Mouse (Mus musculus): Measurements from ENCODE around the gene Mrgprd. TPM values are rescaled to one million over a fixed set of nuclear protein-coding genes. Genes with fewer than 3 reads are reported as not detected.

Mrgprd gene
- polyA plus RNA-seq, 1 experiment from 2014 or later = not detected

GRCm38 (mm10) chr7:145308061-145308675 is 6.5 kb upstream of the Mrgprd start:
- WGBS = 78% methylated on average over 30 of the region's 30 CpGs
- H3K9me3 ChIP-seq = no peaks in the 10 kb centered on the region
- ATAC-seq (ENCODE audit: insufficient number of reproducible peaks, insufficient read depth, low FRiP score, low TSS enrichment) = no peak
- H3K27me3 ChIP-seq = no peaks in the 10 kb centered on the region
- no peak overlapping the region for H3K4me3 ChIP-seq
- H3K4me2 ChIP-seq (replicated peaks) = no peak overlapping the region
- no peak overlapping the region for H3K27ac ChIP-seq
- H3K4me1 ChIP-seq = no peaks in the 10 kb centered on the region
- H3K9ac ChIP-seq = no peak overlapping the region
- H3K36me3 ChIP-seq = no peaks in the 10 kb centered on the region

- no peak for ATAC-seq (ENCODE audit: insufficient number of reproducible peaks, insufficient read depth, low FRiP score, low TSS enrichment)
- WGBS = 78% methylated on average over 4 of the region's 4 CpGs
- no peaks in the 10 kb centered on the region for H3K9me3 ChIP-seq
- no peak overlapping the region for H3K9ac ChIP-seq
- H3K27me3 ChIP-seq = no peaks in the 10 kb centered on the region
- no peak overlapping the region for H3K27ac ChIP-seq
- no peaks in the 10 kb centered on the region for H3K36me3 ChIP-seq
- H3K4me1 ChIP-seq = no peaks in the 10 kb centered on the region
- no peak overlapping the region for H3K4me3 ChIP-seq
- no peak overlapping the region for H3K4me2 ChIP-seq (replicated peaks)
These were observed 5.8 kb upstream of the Mrgprd start for GRCm38 (mm10) chr7:145308866-145309265.

DNA sequence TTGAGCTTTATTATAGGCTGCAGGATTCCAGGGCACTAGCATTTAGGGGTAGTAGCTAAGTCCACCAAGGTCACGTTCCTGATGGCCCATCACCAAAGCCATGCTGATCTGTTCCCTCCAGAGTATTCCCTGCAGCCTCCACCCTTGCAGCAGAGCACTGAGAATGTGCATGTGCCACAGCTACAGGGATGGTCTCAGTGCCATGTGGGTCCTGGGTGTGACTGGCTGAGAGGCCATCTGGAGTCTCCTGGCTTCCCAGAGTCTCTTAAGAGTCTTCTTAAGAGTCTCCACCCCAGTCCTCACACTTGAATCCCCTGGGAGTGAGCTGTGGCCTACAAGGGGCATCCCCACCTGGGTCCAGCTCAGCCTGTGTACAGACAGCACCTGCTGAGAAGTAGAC is 4.8 kb upstream of the Mrgprd start:
- no peaks in the 10 kb centered on the region for H3K36me3 ChIP-seq
- no peak overlapping the region for H3K4me2 ChIP-seq (replicated peaks)
- WGBS = 62% methylated on average over 1 of the region's 1 CpGs
- H3K4me3 ChIP-seq = no peak overlapping the region
- H3K9me3 ChIP-seq = no peaks in the 10 kb centered on the region
- no peak overlapping the region for H3K9ac ChIP-seq
- H3K27me3 ChIP-seq = no peaks in the 10 kb centered on the region
- no peak for ATAC-seq (ENCODE audit: insufficient number of reproducible peaks, insufficient read depth, low FRiP score, low TSS enrichment)
- no peaks in the 10 kb centered on the region for H3K4me1 ChIP-seq
- H3K27ac ChIP-seq = no peak overlapping the region

DNA sequence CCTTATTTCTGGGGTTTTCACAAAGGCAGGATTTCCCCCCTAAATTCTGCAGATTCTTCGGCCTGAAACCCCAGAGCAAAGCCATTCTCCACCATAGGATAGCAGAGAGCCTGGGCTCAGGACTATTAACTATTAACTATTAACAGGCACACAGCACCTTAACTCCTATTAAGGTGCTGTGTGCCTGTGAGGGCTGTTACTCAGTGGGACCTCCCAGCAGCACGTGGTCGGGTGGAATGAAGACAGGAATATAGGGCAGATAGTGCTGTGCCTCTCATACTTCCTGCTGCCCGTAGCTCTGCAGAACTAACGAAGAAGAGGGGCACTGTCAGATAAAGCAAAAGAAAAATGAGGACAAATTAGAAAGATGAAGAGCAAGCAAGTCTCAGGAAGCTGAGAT is 4.1 kb upstream of the Mrgprd start:
- Histone ChIP-seq H3K36me3 (no peaks in the 10 kb centered on the region), H3K4me1 (no peaks in the 10 kb centered on the region), H3K4me3 (no peak overlapping the region), H3K9me3 (no peaks in the 10 kb centered on the region), H3K9ac (no peak overlapping the region), H3K27me3 (no peaks in the 10 kb centered on the region), H3K27ac (no peak overlapping the region), H3K4me2 (replicated peaks) (no peak overlapping the region)
- ATAC-seq (ENCODE audit: insufficient number of reproducible peaks, insufficient read depth, low FRiP score, low TSS enrichment) = no peak
- 77% methylated on average over 5 of the region's 5 CpGs for WGBS

DNA sequence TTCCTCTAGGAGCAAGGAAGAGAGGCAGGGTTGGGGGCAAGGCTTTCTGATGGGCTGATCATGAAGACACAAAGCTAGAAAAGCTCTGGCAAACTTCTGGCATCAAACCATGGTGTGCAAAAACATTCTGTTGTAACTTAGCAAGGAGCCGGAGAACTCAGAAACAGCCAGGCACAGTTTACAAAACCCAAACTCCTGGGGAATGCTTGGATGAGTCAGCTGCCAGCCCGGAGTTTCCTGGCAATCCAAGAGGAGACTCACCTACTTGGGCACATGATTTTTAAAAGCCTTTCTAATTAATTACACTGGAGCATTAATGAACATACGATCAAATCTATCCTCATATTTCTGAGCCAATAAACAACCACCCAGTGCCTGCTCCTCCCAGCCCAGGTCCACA is 2.5 kb upstream of the Mrgprd start:
- H3K4me1 ChIP-seq = no peaks in the 10 kb centered on the region
- H3K4me3 ChIP-seq = no peak overlapping the region
- no peaks in the 10 kb centered on the region for H3K9me3 ChIP-seq
- H3K4me2 ChIP-seq (replicated peaks) = no peak overlapping the region
- no peak overlapping the region for H3K9ac ChIP-seq
- H3K27me3 ChIP-seq = no peaks in the 10 kb centered on the region
- no peak for ATAC-seq (ENCODE audit: insufficient number of reproducible peaks, insufficient read depth, low FRiP score, low TSS enrichment)
- H3K27ac ChIP-seq = no peak overlapping the region
- H3K36me3 ChIP-seq = no peaks in the 10 kb centered on the region
- 76% methylated on average over 3 of the region's 3 CpGs for WGBS

DNA sequence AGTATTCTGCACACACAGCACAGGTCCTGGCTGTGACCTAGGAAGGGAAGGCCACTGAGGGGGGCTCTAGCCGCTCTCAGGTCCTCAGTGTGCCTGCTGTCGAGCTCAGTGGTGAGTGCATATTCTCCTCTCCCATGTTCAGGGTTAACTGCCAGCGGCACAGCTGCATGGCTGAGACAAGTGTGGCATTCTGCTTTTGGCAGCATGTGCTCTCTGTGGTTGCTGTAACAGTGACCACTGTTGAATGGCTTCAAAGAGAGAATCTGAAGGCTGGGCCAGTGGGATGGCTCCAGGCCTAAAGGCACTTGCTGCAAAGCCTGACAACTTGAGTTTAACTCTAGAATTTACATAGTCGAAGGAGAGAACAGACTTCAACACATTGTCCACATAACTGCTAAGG is 2.9 kb downstream of the Mrgprd start:
- Histone ChIP-seq H3K4me2 (replicated peaks) (no peak overlapping the region), H3K4me1 (no peaks in the 10 kb centered on the region), H3K4me3 (no peak overlapping the region), H3K9ac (no peak overlapping the region), H3K36me3 (no peaks in the 10 kb centered on the region), H3K27me3 (no peaks in the 10 kb centered on the region), H3K9me3 (no peaks in the 10 kb centered on the region), H3K27ac (no peak overlapping the region)
- ATAC-seq (ENCODE audit: insufficient number of reproducible peaks, insufficient read depth, low FRiP score, low TSS enrichment) = no peak
- 68% methylated on average over 4 of the region's 4 CpGs for WGBS

- Histone ChIP-seq H3K27me3 (no peaks in the 10 kb centered on the region), H3K4me2 (replicated peaks) (no peak overlapping the region), H3K36me3 (no peaks in the 10 kb centered on the region), H3K4me1 (no peaks in the 10 kb centered on the region), H3K4me3 (no peak overlapping the region), H3K9ac (no peak overlapping the region), H3K27ac (no peak overlapping the region), H3K9me3 (no peaks in the 10 kb centered on the region)
- ATAC-seq (ENCODE audit: insufficient number of reproducible peaks, insufficient read depth, low FRiP score, low TSS enrichment) = no peak
- 77% methylated on average over 3 of the region's 3 CpGs for WGBS
These were observed 4.8 kb downstream of the Mrgprd start for GRCm38 (mm10) chr7:145319481-145319880.

DNA sequence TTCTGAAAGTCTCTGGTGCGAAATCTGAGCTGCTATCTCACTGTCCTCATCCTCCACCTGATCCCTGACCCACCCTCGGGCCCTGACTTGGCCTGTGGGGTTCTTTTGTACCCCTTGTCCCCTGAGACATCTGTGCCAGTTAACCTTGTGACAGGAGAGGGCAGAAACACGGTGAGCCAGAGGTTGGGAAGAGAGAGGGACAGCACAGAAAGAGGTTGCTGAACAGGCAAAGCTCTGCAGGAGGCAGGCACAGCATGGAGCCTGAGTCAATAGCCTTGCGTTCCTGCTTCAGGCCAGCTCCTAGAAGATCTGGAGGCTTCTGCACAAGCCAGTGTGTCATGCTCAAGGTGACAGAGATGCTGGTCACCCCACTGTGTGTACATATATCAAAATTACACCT is 9.0 kb downstream of the Mrgprd start:
- no peak overlapping the region for H3K4me2 ChIP-seq (replicated peaks)
- 0 out of 2 replicates have a peak overlapping the region, but pooled peaks have one; percentile 24 for H3K9ac ChIP-seq
- no peak for ATAC-seq (ENCODE audit: insufficient number of reproducible peaks, insufficient read depth, low FRiP score, low TSS enrichment)
- H3K4me3 ChIP-seq = no peak overlapping the region
- H3K27ac ChIP-seq = no peak overlapping the region
- H3K4me1 ChIP-seq = no peaks in the 10 kb centered on the region
- no peaks in the 10 kb centered on the region for H3K36me3 ChIP-seq
- no peaks in the 10 kb centered on the region for H3K27me3 ChIP-seq
- WGBS = 23% methylated on average over 4 of the region's 4 CpGs
- no peaks in the 10 kb centered on the region for H3K9me3 ChIP-seq

GRCm38 (mm10) chr7:145325697-145326096 is 11.1 kb downstream of the Mrgprd start:
- Histone ChIP-seq H3K9me3 (no peaks in the 10 kb centered on the region), H3K4me3 (no peak overlapping the region), H3K9ac (no peak overlapping the region), H3K4me1 (peaks cover 9% of the 10 kb centered on the region), H3K27ac (no peak overlapping the region), H3K36me3 (no peaks in the 10 kb centered on the region), H3K4me2 (replicated peaks) (no peak overlapping the region), H3K27me3 (no peaks in the 10 kb centered on the region)
- 60% methylated on average over 2 of the region's 2 CpGs for WGBS
- ATAC-seq (ENCODE audit: insufficient number of reproducible peaks, insufficient read depth, low FRiP score, low TSS enrichment) = no peak

DNA sequence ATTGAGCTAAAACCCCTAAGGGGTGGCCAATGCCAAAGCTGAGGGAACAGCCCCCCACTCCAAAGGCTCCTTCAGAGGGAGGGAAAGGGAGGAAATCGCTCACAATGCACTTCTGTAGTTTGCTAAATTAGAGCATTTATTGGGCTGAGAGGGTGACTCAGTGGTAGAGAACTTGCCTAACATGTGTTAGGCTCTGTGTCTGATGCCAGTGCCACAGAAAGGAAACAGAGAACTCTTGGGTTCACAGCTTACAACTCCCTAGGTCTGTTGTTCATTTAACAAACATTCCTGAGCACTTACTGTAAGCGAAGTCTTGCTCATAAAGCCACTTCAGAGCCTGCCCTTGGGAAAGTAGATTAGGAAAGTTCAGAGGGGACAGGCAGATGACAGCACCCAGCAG is 15.3 kb downstream of the Mrgprd start:
- WGBS = 51% methylated on average over 2 of the region's 2 CpGs
- Histone ChIP-seq H3K4me3 (no peak overlapping the region), H3K27ac (peak overlapping the region; percentile 46; the same call in 1 of the 2 replicates), H3K27me3 (no peaks in the 10 kb centered on the region), H3K9ac (no peak overlapping the region), H3K36me3 (no peaks in the 10 kb centered on the region), H3K9me3 (no peaks in the 10 kb centered on the region), H3K4me1 (peaks cover 17% of the 10 kb centered on the region), H3K4me2 (replicated peaks) (no peak overlapping the region)
- ATAC-seq (ENCODE audit: insufficient number of reproducible peaks, insufficient read depth, low FRiP score, low TSS enrichment) = no peak

- H3K4me1 ChIP-seq = peaks cover 17% of the 10 kb centered on the region
- no peak overlapping the region for H3K4me2 ChIP-seq (replicated peaks)
- H3K9me3 ChIP-seq = no peaks in the 10 kb centered on the region
- ATAC-seq (ENCODE audit: insufficient number of reproducible peaks, insufficient read depth, low FRiP score, low TSS enrichment) = no peak
- no peaks in the 10 kb centered on the region for H3K36me3 ChIP-seq
- H3K27ac ChIP-seq = no peak overlapping the region
- no peaks in the 10 kb centered on the region for H3K27me3 ChIP-seq
- no peak overlapping the region for H3K9ac ChIP-seq
- WGBS = 76% methylated on average over 2 of the region's 2 CpGs
- H3K4me3 ChIP-seq = no peak overlapping the region
These were observed 16.0 kb downstream of the Mrgprd start for GRCm38 (mm10) chr7:145330641-145331040.

DNA sequence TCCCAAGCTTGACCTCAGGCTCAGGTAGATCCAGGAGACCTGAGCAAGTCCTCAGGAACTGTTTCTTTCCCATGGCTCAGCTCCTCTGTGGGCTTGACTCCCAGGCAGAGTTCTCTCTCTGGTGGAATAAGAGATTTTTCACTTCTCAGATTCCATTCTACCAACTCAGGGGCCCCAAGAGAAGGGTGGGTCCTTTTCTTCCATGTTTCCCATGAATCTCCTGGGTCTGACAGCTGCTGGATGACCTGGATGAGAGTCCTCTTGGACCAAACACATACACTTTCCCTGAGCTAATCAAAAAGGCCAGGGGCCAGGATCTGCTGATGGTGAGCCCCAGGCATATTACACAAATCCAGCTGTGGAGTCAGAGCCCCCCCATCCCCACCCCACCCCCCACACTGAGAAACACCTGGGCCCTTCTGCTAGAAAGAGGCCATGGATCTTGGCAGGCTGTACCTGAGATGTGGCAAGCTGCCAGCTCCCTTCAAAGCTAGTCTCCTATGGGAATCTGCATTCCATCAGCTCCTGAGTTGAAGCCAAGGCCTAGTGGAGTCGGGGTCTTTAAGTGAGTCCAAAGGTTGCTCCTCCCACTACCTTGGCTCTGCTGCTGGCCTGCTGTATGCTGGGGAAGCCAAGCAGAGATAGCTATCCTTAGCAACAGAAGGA is 17.9 kb downstream of the Mrgprd start:
- Histone ChIP-seq H3K9ac (no peak overlapping the region), H3K27ac (0 out of 2 replicates have a peak overlapping the region, but pooled peaks have one; percentile 30), H3K27me3 (no peaks in the 10 kb centered on the region), H3K4me3 (no peak overlapping the region), H3K36me3 (no peaks in the 10 kb centered on the region), H3K4me2 (replicated peaks) (no peak overlapping the region), H3K9me3 (no peaks in the 10 kb centered on the region), H3K4me1 (peaks cover 17% of the 10 kb centered on the region)
- peak; percentile 70 for ATAC-seq (ENCODE audit: insufficient number of reproducible peaks, insufficient read depth, low FRiP score, low TSS enrichment)
- 40% methylated on average over 1 of the region's 1 CpGs for WGBS
